ENCODE assay signal across 16 mouse cellular contexts in the genomic region with DNA sequence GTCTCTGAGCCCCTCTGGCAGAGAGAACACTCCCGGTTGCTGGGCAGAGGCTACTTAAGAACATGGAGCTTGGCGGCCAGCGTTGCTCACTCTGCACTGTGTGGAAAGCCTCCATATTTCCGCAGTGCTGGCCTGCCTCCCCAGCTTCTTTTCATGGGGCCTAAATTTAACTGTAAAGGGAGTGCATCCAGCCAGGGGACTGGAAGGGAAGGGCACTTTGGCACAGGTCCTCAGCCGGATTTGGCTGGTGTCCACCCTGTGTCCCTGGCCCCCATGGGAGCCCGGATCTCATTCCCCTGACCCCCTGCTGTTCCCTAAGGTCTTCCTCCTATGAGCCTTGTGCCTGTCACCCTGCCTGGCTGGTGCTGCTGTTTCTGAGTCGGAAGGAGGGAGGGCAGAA. TPM values are rescaled to one million over a fixed set of nuclear protein-coding genes. Genes with fewer than 3 reads are reported as not detected.
DNase-seq lines count a peak whose midpoint lies in the region; ATAC-seq and TF ChIP-seq lines count a peak whose summit lies in the region.
"Had no signal": no experiment of that assay in that cellular context is flagged by ENCODE, and none has a peak within 500 bp of the region (broad histone marks: within the 10 kb centered on the region; RNA-seq: fewer than 3 reads in every experiment).

No protein-coding gene starts in this region.

- no peaks in the 10 kb centered on the region for H3K27me3 ChIP-seq in kidney, adult 2 months (replicated peaks; ENCODE audit: control insufficient read depth, insufficient read depth, low read length)
- no peaks in the 10 kb centered on the region for H3K27me3 ChIP-seq in kidney, embryonic 15.5 days
- 0 out of 2 replicates have a peak, but pooled peaks cover 2% of the 10 kb centered on the region for H3K27me3 ChIP-seq in heart, postnatal 0 days (ENCODE audit: control insufficient read depth, insufficient read depth, low read length)
- H3K27me3 ChIP-seq: liver, embryonic 13.5 days had no signal

- TF ChIP-seq CTCF in kidney, adult 2 months (conservative IDR thresholded peaks at IDR 0.05; ENCODE audit: insufficient read depth, insufficient read length, low read depth, low read length), result no peak
- TF ChIP-seq CTCF in heart, postnatal 0 days (IDR thresholded peaks at IDR 0.05; ENCODE audit: low read depth), result no peak

- H3K27ac ChIP-seq in kidney, adult 2 months (ENCODE audit: insufficient read depth, low read depth, low read length), result no peak overlapping the region
- H3K27ac ChIP-seq in kidney, embryonic 15.5 days, result no peak overlapping the region
- H3K27ac ChIP-seq in heart, postnatal 0 days (ENCODE audit: low read depth), result peak overlapping the region; percentile 46
- H3K27ac ChIP-seq: liver, embryonic 13.5 days had no signal

- H3K9ac ChIP-seq in kidney, embryonic 15.5 days, result no peak overlapping the region
- H3K9ac ChIP-seq in heart, postnatal 0 days (replicated peaks; ENCODE audit: low read depth, low read length), result no peak overlapping the region
- H3K9ac ChIP-seq: liver, embryonic 13.5 days had no signal

- H3K9me3 ChIP-seq in kidney, embryonic 15.5 days (replicated peaks), result no peaks in the 10 kb centered on the region
- H3K9me3 ChIP-seq in heart, postnatal 0 days (replicated peaks; ENCODE audit: control insufficient read depth, low read length), result no peaks in the 10 kb centered on the region
- H3K9me3 ChIP-seq: liver, embryonic 13.5 days had no signal

- peak; percentile 69 for DNase-seq in adrenal gland, postnatal 10 days
- DNase-seq in adrenal gland, adult 2 months, result no peak
- DNase-seq in kidney, adult 2 months, result peak; percentile 66
- peak; percentile 80 to 87 for DNase-seq in cerebellum, postnatal 25 days
- DNase-seq in heart, postnatal 0 days (ENCODE audit: low spot score), result peak; percentile 18
- no peak for DNase-seq in ovary, postnatal 10 days (ENCODE audit: low spot score)
- no peak for DNase-seq in testis, postnatal 14 days (ENCODE audit: low spot score)
- DNase-seq: liver, embryonic 13.5 days; lung, postnatal 36 days had no signal

- H3K4me3 ChIP-seq in kidney, adult 2 months (ENCODE audit: insufficient read depth, low read depth, low read length), result no peak overlapping the region
- H3K4me3 ChIP-seq in kidney, embryonic 15.5 days (replicated peaks), result no peak overlapping the region
- no peak overlapping the region for H3K4me3 ChIP-seq in heart, postnatal 0 days (ENCODE audit: low read depth, low read length)
- H3K4me3 ChIP-seq: erythroblast, embryonic 14.5 days; liver, embryonic 13.5 days had no signal

- H3K4me1 ChIP-seq in kidney, adult 2 months (ENCODE audit: control insufficient read depth, insufficient read depth, low read length), result peaks cover 13% of the 10 kb centered on the region
- peaks cover 30% of the 10 kb centered on the region for H3K4me1 ChIP-seq in kidney, embryonic 15.5 days
- peaks cover 11% of the 10 kb centered on the region for H3K4me1 ChIP-seq in heart, postnatal 0 days (ENCODE audit: control insufficient read depth, insufficient read depth)

- no peak for TF ChIP-seq POLR2A in kidney, adult 2 months (IDR thresholded peaks at IDR 0.05; ENCODE audit: low read depth, low read length)

- no peak for ATAC-seq in kidney, embryonic 15.5 days (replicated peaks; ENCODE audit: low FRiP score)
- ATAC-seq in heart, postnatal 0 days (ENCODE audit: insufficient read depth, low read depth), result peak; percentile 20; the same call in 1 of the 2 replicates
- ATAC-seq: activated CD4-positive, CD25-positive, alpha-beta regulatory T cell, adult 4 months; intestine, postnatal 0 days had no signal

- TF ChIP-seq EP300 in heart, postnatal 0 days (IDR thresholded peaks at IDR 0.05; ENCODE audit: low read depth), result no peak

- WGBS in kidney, adult 2 months, result 67% methylated on average over 7 of the region's 7 CpGs
- whole genome bisulfite sequencing in kidney, embryonic 15.5 days, result 75% methylated on average over 7 of the region's 7 CpGs
- WGBS in heart, postnatal 0 days, result 21% methylated on average over 7 of the region's 7 CpGs

- no peak overlapping the region for H3K4me2 ChIP-seq in kidney, embryonic 15.5 days
- no peak overlapping the region for H3K4me2 ChIP-seq in heart, postnatal 0 days (ENCODE audit: low read depth, low read length)
- H3K4me2 ChIP-seq: liver, embryonic 13.5 days had no signal

- no peaks in the 10 kb centered on the region for H3K36me3 ChIP-seq in kidney, adult 2 months (ENCODE audit: control insufficient read depth, insufficient read depth, low read length)
- no peaks in the 10 kb centered on the region for H3K36me3 ChIP-seq in kidney, embryonic 15.5 days
- no peaks in the 10 kb centered on the region for H3K36me3 ChIP-seq in heart, postnatal 0 days (replicated peaks; ENCODE audit: control insufficient read depth, insufficient read depth, low read length)
- H3K36me3 ChIP-seq: liver, embryonic 13.5 days had no signal

RNA-seq across cellular contexts. Expression of gene Hpn, which starts 3.4 kb away (rescaled TPM):
- 10 to 100 TPM; 25.1 to 65.2 TPM for total RNA-seq in adrenal gland, postnatal 10 days (2021)
- 1 to 10 TPM; 1.3 to 2.6 TPM for total RNA-seq in adrenal gland, adult 2 months (2021)
- polyA plus RNA-seq in adrenal gland, adult 2 months (2012; rRNA removed), result 1.2 and 2.4 TPM in 2 replicates
- 626 and 739 TPM in 2 replicates for polyA plus RNA-seq in kidney, adult 2 months (2012; rRNA removed)
- polyA plus RNA-seq in kidney, embryonic 15.5 days (2015; fragmentation: Nextera tagmentation; extraction: Ambion mirVana), result 40.6 and 45.0 TPM in 2 replicates
- total RNA-seq in heart, postnatal 0 days (2014; rRNA removed; ENCODE audit: low replicate concordance), result 6.7 and 10.5 TPM in 2 replicates
- polyA plus RNA-seq in heart, postnatal 0 days (2015; fragmentation: Nextera tagmentation; extraction: Ambion mirVana), result 1.3 and 1.7 TPM in 2 replicates

RNA-seq across cellular contexts. Expression of gene Scn1b, which starts 8.3 kb away (rescaled TPM):
- total RNA-seq in adrenal gland, postnatal 10 days (2021), result 10 to 100 TPM; 15.7 to 39.2 TPM
- 10 to 100 TPM; 10.8 to 27.8 TPM for total RNA-seq in adrenal gland, adult 2 months (2021)
- 30.5 and 61.1 TPM in 2 replicates for polyA plus RNA-seq in adrenal gland, adult 2 months (2012; rRNA removed)
- 25.1 and 27.9 TPM in 2 replicates for polyA plus RNA-seq in kidney, adult 2 months (2012; rRNA removed)
- polyA plus RNA-seq in kidney, embryonic 15.5 days (2015; fragmentation: Nextera tagmentation; extraction: Ambion mirVana), result 1.4 and 2.0 TPM in 2 replicates
- total RNA-seq in heart, postnatal 0 days (2014; rRNA removed; ENCODE audit: low replicate concordance), result 4.7 and 28.3 TPM in 2 replicates
- 4.2 and 5.3 TPM in 2 replicates for polyA plus RNA-seq in heart, postnatal 0 days (2015; fragmentation: Nextera tagmentation; extraction: Ambion mirVana)
- total RNA-seq: common myeloid progenitor, adult 5-6 weeks; neutrophil, adult 5-6 weeks had no signal
- polyA plus RNA-seq: activated CD4-positive, CD25-positive, alpha-beta regulatory T cell, adult 4 months had no signal

RNA-seq across cellular contexts. Expression of gene Gramd1a, which starts 37.2 kb away (rescaled TPM):
- 10 to 100 TPM; 39.4 to 60.0 TPM for total RNA-seq in adrenal gland, postnatal 10 days (2021)
- 10 to 100 TPM; 38.5 to 50.1 TPM for total RNA-seq in adrenal gland, adult 2 months (2021)
- 208 and 246 TPM in 2 replicates for polyA plus RNA-seq in adrenal gland, adult 2 months (2012; rRNA removed)
- 53.8 and 57.1 TPM in 2 replicates for polyA plus RNA-seq in kidney, adult 2 months (2012; rRNA removed)
- 60.6 and 69.5 TPM in 2 replicates for polyA plus RNA-seq in kidney, embryonic 15.5 days (2015; fragmentation: Nextera tagmentation; extraction: Ambion mirVana)
- 53.9 and 57.2 TPM in 2 replicates for total RNA-seq in heart, postnatal 0 days (2014; rRNA removed; ENCODE audit: low replicate concordance)
- 25.9 and 27.0 TPM in 2 replicates for polyA plus RNA-seq in heart, postnatal 0 days (2015; fragmentation: Nextera tagmentation; extraction: Ambion mirVana)

RNA-seq across cellular contexts. Expression of gene Fxyd3, which starts 42.0 kb away (rescaled TPM):
- 1 to 10 TPM; 4.0 to 5.6 TPM for total RNA-seq in adrenal gland, postnatal 10 days (2021)
- 1 to 10 TPM; 1.3 to 3.4 TPM for total RNA-seq in adrenal gland, adult 2 months (2021)
- 0.04 and 0.73 TPM in 2 replicates for polyA plus RNA-seq in adrenal gland, adult 2 months (2012; rRNA removed)
- polyA plus RNA-seq in kidney, adult 2 months (2012; rRNA removed), result 4.8 and 5.1 TPM in 2 replicates
- 14.3 and 14.8 TPM in 2 replicates for polyA plus RNA-seq in kidney, embryonic 15.5 days (2015; fragmentation: Nextera tagmentation; extraction: Ambion mirVana)
- total RNA-seq in heart, postnatal 0 days (2014; rRNA removed; ENCODE audit: low replicate concordance), result 0.81 and 0.92 TPM in 2 replicates
- polyA plus RNA-seq in heart, postnatal 0 days (2015; fragmentation: Nextera tagmentation; extraction: Ambion mirVana), result 0.66 and 2.4 TPM in 2 replicates
- total RNA-seq: common myeloid progenitor, adult 5-6 weeks; neutrophil, adult 5-6 weeks had no signal
- polyA plus RNA-seq: activated CD4-positive, CD25-positive, alpha-beta regulatory T cell, adult 4 months; erythroblast, embryonic 14.5 days; midbrain, postnatal 0 days had no signal

RNA-seq across cellular contexts. Expression of gene Lgi4, which starts 59.3 kb away (rescaled TPM):
- total RNA-seq in adrenal gland, postnatal 10 days (2021), result 1 to 10 TPM; 6.1 to 7.0 TPM
- total RNA-seq in adrenal gland, adult 2 months (2021), result 1 to 10 TPM; 2.2 to 6.5 TPM
- polyA plus RNA-seq in adrenal gland, adult 2 months (2012; rRNA removed), result 3.3 and 6.2 TPM in 2 replicates
- 0.99 and 2.2 TPM in 2 replicates for polyA plus RNA-seq in kidney, adult 2 months (2012; rRNA removed)
- 0.34 and 0.44 TPM in 2 replicates for polyA plus RNA-seq in kidney, embryonic 15.5 days (2015; fragmentation: Nextera tagmentation; extraction: Ambion mirVana)
- 0.27 and 2.7 TPM in 2 replicates for total RNA-seq in heart, postnatal 0 days (2014; rRNA removed; ENCODE audit: low replicate concordance)
- polyA plus RNA-seq in heart, postnatal 0 days (2015; fragmentation: Nextera tagmentation; extraction: Ambion mirVana), result 0.08 and 0.19 TPM in 2 replicates
- total RNA-seq: common myeloid progenitor, adult 5-6 weeks had no signal
- polyA plus RNA-seq: erythroblast, embryonic 14.5 days had no signal

Comparison
In these comparisons a context has a peak if more than half of its experiments do, and no peak if none do; other contexts are left out.
1. DNase-seq: peak in adrenal gland, postnatal 10 days (single experiment), kidney, adult 2 months (single experiment), cerebellum, postnatal 25 days (2 of 2) and heart, postnatal 0 days (single experiment); none in adrenal gland, adult 2 months (single experiment), ovary, postnatal 10 days (single experiment) and testis, postnatal 14 days (single experiment).
2. RNA of gene Hpn, which starts 3.4 kb away (polyA plus RNA-seq): 626 to 739 TPM in kidney, adult 2 months and 40.6 to 45.0 TPM in kidney, embryonic 15.5 days; 1.2 to 2.4 TPM in adrenal gland, adult 2 months and 1.3 to 1.7 TPM in heart, postnatal 0 days; every median in the first group is over 10 times any median in the second.